Mouse (Mus musculus) MEL (cell line): ENCODE results near the gene Lypd6b. TPM values are rescaled to one million over a fixed set of nuclear protein-coding genes. Genes with fewer than 3 reads are reported as not detected.

Experiments
- DNase-seq: peaks from one replicate; pipeline ENCODE4 v3.0.0; 2011; ENCODE audit warnings: low read depth, low spot score
- H3K27ac ChIP-seq: 2 replicates; pipeline ENCODE4 v1.5.1; 2012; ENCODE audit warnings: low read depth, mild to moderate bottlenecking, control low read depth, low read length, moderate library complexity; ENCODE audit not compliant: control insufficient read depth
- H3K27me3 ChIP-seq, 2 experiments: fragments of 150-350 bp in 1 of 2; sonication (generic) in 1 of 2; 2 replicates each; pipeline ENCODE4 v1.6.1; 2012; ENCODE audit warnings: low read length in 2 of 2, mild to moderate bottlenecking in 2 of 2, improper control_type of control experiment in 1 of 2, moderate library complexity in 1 of 2; ENCODE audit not compliant: insufficient read depth in 2 of 2, control insufficient read depth in 1 of 2
- H3K36me3 ChIP-seq, 2 experiments: 2 replicates each; pipeline ENCODE4 v1.6.1; 2012 to 2014; ENCODE audit warnings: low read length in 2 of 2, improper control_type of control experiment in 1 of 2, inconsistent platforms in 1 of 2, mild to moderate bottlenecking in 1 of 2; ENCODE audit not compliant: insufficient read depth in 2 of 2, control insufficient read depth in 1 of 2
- H3K4me1 ChIP-seq, 2 experiments: fragments of 150-350 bp in 1 of 2; sonication (generic) in 1 of 2; 2 replicates each; pipeline ENCODE4 v1.6.1; 2012; ENCODE audit warnings: low read length in 2 of 2, improper control_type of control experiment in 1 of 2, mild to moderate bottlenecking in 1 of 2; ENCODE audit not compliant: insufficient read depth in 2 of 2, control insufficient read depth in 1 of 2
- H3K4me3 ChIP-seq, 2 experiments: fragments of 150-350 bp in 1 of 2; sonication (generic) in 1 of 2; 2 replicates each; pipeline ENCODE4 v1.5.1; 2012; ENCODE audit warnings: low read depth in 2 of 2, low read length in 2 of 2, mild to moderate bottlenecking in 2 of 2, moderate library complexity in 2 of 2, control low read depth in 1 of 2, improper control_type of control experiment in 1 of 2; ENCODE audit not compliant: control insufficient read depth in 1 of 2, insufficient read depth in 1 of 2
- H3K79me2 ChIP-seq: 2 replicates; pipeline ENCODE4 v1.6.1; 2012; ENCODE audit warnings: mild to moderate bottlenecking, low read length, moderate library complexity; ENCODE audit not compliant: control insufficient read depth, poor library complexity, insufficient read depth
- H3K9ac ChIP-seq: 2 replicates; pipeline ENCODE4 v1.6.1; 2012; ENCODE audit warnings: low read depth, mild to moderate bottlenecking, control low read depth, low read length, moderate library complexity; ENCODE audit not compliant: control insufficient read depth, poor library complexity, severe bottlenecking
- H3K9me3 ChIP-seq: fragments of 150-350 bp; sonication (generic); replicated peaks from 2 replicates; pipeline ENCODE4 v1.6.1; 2012; ENCODE audit warnings: mild to moderate bottlenecking, low read length, improper control_type of control experiment, moderate library complexity; ENCODE audit not compliant: insufficient read depth
- BHLHE40 ChIP-seq: IDR thresholded peaks from 2 replicates; pipeline ENCODE4 v1.6.1; 2012; ENCODE audit warnings: low read depth, mild to moderate bottlenecking, inconsistent platforms, low read length, improper control_type of control experiment, borderline replicate concordance
- CHD2 ChIP-seq: IDR thresholded peaks from 2 replicates; pipeline ENCODE4 v1.6.1; 2011; ENCODE audit warnings: low read length, improper control_type of control experiment
- ELF1 ChIP-seq: IDR thresholded peaks from 2 replicates; pipeline ENCODE4 v1.6.1; 2014; ENCODE audit warnings: low read depth, mild to moderate bottlenecking, inconsistent platforms, low read length, improper control_type of control experiment, moderate library complexity
- ETS1 ChIP-seq: IDR thresholded peaks from 2 replicates; pipeline ENCODE4 v1.6.1; 2012; ENCODE audit warnings: low read depth, mild to moderate bottlenecking, inconsistent platforms, low read length, improper control_type of control experiment, moderate library complexity
- GABPA ChIP-seq: IDR thresholded peaks from 2 replicates; pipeline ENCODE4 v1.6.1; 2012; ENCODE audit warnings: low read depth, mild to moderate bottlenecking, inconsistent platforms, low read length, improper control_type of control experiment, moderate library complexity
- GATA1 ChIP-seq: IDR thresholded peaks from 2 replicates; pipeline ENCODE4 v1.6.1; 2011; ENCODE audit warnings: low read depth, low read length, improper control_type of control experiment
- HCFC1 ChIP-seq: IDR thresholded peaks from 2 replicates; pipeline ENCODE4 v1.6.1; 2012; ENCODE audit warnings: low read depth, mild to moderate bottlenecking, inconsistent platforms, low read length, improper control_type of control experiment, moderate library complexity
- JUND ChIP-seq: IDR thresholded peaks from 2 replicates; pipeline ENCODE4 v1.6.1; 2011; ENCODE audit warnings: low read depth, mild to moderate bottlenecking, improper control_type of control experiment, low read length
- KAT2A ChIP-seq: conservative IDR thresholded peaks from 2 replicates; pipeline ENCODE4 v1.6.1; 2012; ENCODE audit warnings: low read depth, low read length, improper control_type of control experiment, inconsistent platforms
- MAFK ChIP-seq: IDR thresholded peaks from 2 replicates; pipeline ENCODE4 v1.6.1; 2011; ENCODE audit warnings: low read depth, mild to moderate bottlenecking, low read length, improper control_type of control experiment, borderline replicate concordance
- MAX ChIP-seq: IDR thresholded peaks from 2 replicates; pipeline ENCODE4 v1.6.1; 2011; ENCODE audit warnings: low read length, improper control_type of control experiment
- MXI1 ChIP-seq: IDR thresholded peaks from 2 replicates; pipeline ENCODE4 v1.6.1; 2011; ENCODE audit warnings: mild to moderate bottlenecking, low read depth, low read length, improper control_type of control experiment
- MYB ChIP-seq: IDR thresholded peaks from 2 replicates; pipeline ENCODE4 v1.6.1; 2011; ENCODE audit warnings: mild to moderate bottlenecking, low read depth, low read length, improper control_type of control experiment
- MYC ChIP-seq: IDR thresholded peaks from 2 replicates; pipeline ENCODE4 v1.6.1; 2011; ENCODE audit warnings: low read depth, mild to moderate bottlenecking, low read length, improper control_type of control experiment, moderate library complexity
- NELFE ChIP-seq: IDR thresholded peaks from 2 replicates; pipeline ENCODE4 v1.6.1; 2011; ENCODE audit warnings: low read depth, low read length, improper control_type of control experiment
- POLR2A ChIP-seq, 2 experiments: IDR thresholded peaks; 2 replicates each; pipeline ENCODE4 v1.6.1; 2011 to 2012; ENCODE audit warnings: low read length in 2 of 2, mild to moderate bottlenecking in 2 of 2, control low read depth in 1 of 2, improper control_type of control experiment in 1 of 2, low read depth in 1 of 2, moderate library complexity in 1 of 2; ENCODE audit not compliant: control insufficient read depth in 1 of 2, insufficient read depth in 1 of 2, poor library complexity in 1 of 2
- SMC3 ChIP-seq: IDR thresholded peaks from 2 replicates; pipeline ENCODE4 v1.6.1; 2011; ENCODE audit warnings: low read depth, low read length, improper control_type of control experiment
- UBTF ChIP-seq: IDR thresholded peaks from 2 replicates; pipeline ENCODE4 v1.6.1; 2012; ENCODE audit warnings: low read depth, mild to moderate bottlenecking, inconsistent platforms, low read length, improper control_type of control experiment, moderate library complexity, borderline replicate concordance; ENCODE audit not compliant: insufficient read depth
- ZC3H11A ChIP-seq: IDR thresholded peaks from 2 replicates; pipeline ENCODE4 v1.6.1; 2012; ENCODE audit warnings: low read depth, mild to moderate bottlenecking, inconsistent platforms, low read length, improper control_type of control experiment
- ZKSCAN1 ChIP-seq: IDR thresholded peaks from 2 replicates; pipeline ENCODE4 v1.6.1; 2012; ENCODE audit warnings: low read depth, mild to moderate bottlenecking, inconsistent platforms, low read length, improper control_type of control experiment, moderate library complexity
- polyA plus RNA-seq, 2 experiments: library from polyadenylated mRNA; stranded (reverse) in 1 of 2; unstranded in 1 of 2; fragments of >175 nt in 1 of 2; fragments of >200 nt in 1 of 2; gene quantifications; 2 replicates each; pipeline versions ENCODE4 v1.2.1 to v1.2.4; 2012; ENCODE audit warnings: low replicate concordance in 2 of 2, low read depth in 1 of 2; ENCODE audit not compliant: insufficient read length in 2 of 2, insufficient read depth in 1 of 2, missing spikeins in 1 of 2
- total RNA-seq: library from RNA; depleted of rRNA; stranded (reverse); fragments of 300-350 nt; gene quantifications from 2 replicates; pipeline ENCODE4 v1.2.3, GENCODE M21; 2012

Lypd6b gene
- total and polyA plus RNA-seq, 3 experiments, result not detected

DNA sequence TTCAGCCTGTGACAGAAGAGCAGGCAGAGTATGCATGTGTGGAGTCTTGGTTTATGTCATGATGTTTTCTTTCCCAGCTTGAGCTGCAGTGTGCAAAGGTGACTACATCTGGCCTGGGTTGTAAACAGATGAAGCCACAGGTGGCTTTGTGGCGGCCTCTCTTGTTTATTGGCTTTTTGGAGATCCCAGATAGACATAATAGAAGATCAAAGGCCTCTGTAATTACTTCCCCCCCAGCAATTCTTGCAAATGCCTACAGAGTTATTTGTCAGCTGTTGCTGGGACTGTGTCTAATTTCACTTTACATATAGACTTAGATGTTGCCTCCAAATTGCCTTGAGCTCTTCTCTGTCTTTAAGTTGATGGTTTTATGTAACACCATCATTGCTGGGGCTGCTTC is 38.1 kb downstream of the Lypd6b start:
- DNase-seq, result no peak
- Histone ChIP-seq H3K27ac (no peak overlapping the region), H3K27me3 (no peaks in the 10 kb centered on the region), H3K4me1 (no peaks in the 10 kb centered on the region), H3K9ac (no peak overlapping the region), H3K9me3 (no peaks in the 10 kb centered on the region), H3K36me3 (no peaks in the 10 kb centered on the region), H3K79me2 (no peaks in the 10 kb centered on the region), H3K4me3 (no peak overlapping the region)
- no peak for TF ChIP-seq CHD2
- TF ChIP-seq ETS1, result no peak
- no peak for TF ChIP-seq NELFE
- TF ChIP-seq MYB, result no peak
- TF ChIP-seq MYC, result no peak
- TF ChIP-seq UBTF, result no peak
- no peak for TF ChIP-seq POLR2A (IDR thresholded peaks at IDR 0.05; ENCODE audit: control insufficient read depth in 1 of 2, insufficient read depth in 1 of 2, low read depth in 1 of 2, low read length in 2 of 2, poor library complexity in 1 of 2)
- TF ChIP-seq ELF1, result no peak
- no peak for TF ChIP-seq MAX
- no peak for TF ChIP-seq BHLHE40
- no peak for TF ChIP-seq ZC3H11A
- TF ChIP-seq GATA1, result no peak
- TF ChIP-seq MAFK, result no peak
- TF ChIP-seq JUND, result no peak

DNA sequence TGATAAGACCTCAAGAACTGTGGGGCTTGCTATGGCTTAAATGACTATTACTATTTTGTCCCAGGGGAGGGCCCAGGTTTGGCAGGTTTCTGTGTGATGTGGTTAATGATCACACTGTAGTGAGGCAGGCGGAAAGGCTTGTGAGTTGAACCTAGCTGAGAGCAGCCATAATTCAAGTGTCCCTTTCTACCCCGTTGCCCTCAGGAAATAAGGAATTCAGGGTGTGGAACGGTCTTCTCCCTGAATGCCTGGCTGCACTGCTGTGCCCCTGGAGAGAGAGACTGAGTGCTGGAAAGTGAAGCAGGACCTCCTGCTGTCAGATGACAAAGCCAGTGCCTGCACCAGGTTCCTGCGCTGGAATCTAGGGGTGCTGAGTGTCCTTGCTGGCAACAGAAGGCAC is 40.3 kb downstream of the Lypd6b start:
- DNase-seq, result no peak
- Histone ChIP-seq H3K9me3 (no peaks in the 10 kb centered on the region), H3K27ac (no peak overlapping the region), H3K27me3 (no peaks in the 10 kb centered on the region), H3K79me2 (no peaks in the 10 kb centered on the region), H3K36me3 (no peaks in the 10 kb centered on the region), H3K4me1 (no peaks in the 10 kb centered on the region), H3K4me3 (no peak overlapping the region), H3K9ac (no peak overlapping the region)
- TF ChIP-seq MAFK (no peak), GABPA (no peak)

DNA sequence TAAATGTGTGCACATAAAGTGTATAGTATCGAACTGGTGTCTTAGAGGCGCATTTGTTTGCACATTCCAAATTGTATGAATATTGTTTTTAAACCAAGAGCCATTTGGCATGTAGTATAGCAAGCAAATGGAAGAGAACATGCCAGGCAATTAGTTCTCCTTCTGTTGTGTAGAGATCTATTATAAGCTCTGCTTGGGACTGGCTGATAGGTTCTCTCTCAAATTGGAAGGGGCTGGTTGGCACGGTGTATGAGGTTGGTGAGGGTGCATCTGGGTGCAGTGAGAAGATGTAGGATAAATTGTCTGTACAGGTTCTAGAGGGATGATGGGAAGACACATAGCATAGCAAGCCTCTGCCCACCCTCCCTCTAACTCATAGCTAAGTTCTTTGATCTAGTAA is 42.9 kb downstream of the Lypd6b start:
- Histone ChIP-seq H3K4me3 (no peak overlapping the region), H3K79me2 (no peaks in the 10 kb centered on the region), H3K9me3 (no peaks in the 10 kb centered on the region), H3K27ac (no peak overlapping the region), H3K27me3 (no peaks in the 10 kb centered on the region), H3K36me3 (no peaks in the 10 kb centered on the region), H3K9ac (no peak overlapping the region), H3K4me1 (no peaks in the 10 kb centered on the region)
- TF ChIP-seq ZKSCAN1 (no peak), ELF1 (no peak), NELFE (no peak), MXI1 (no peak), MYB (no peak), BHLHE40 (no peak), HCFC1 (no peak), KAT2A (no peak), ETS1 (no peak), SMC3 (no peak)
- no peak for DNase-seq
